Mouse (Mus musculus): ENCODE measurements at regions not wholly inside any gene's neighbourhood (a gene's known extent, or its start where the extent isn't known, plus 50 kb on each side); places are given as distances from the start of the nearest gene placed in this dataset.
A peak's percentile ranks its signal among the peaks of the same experiment; 100 is the strongest.

DNA sequence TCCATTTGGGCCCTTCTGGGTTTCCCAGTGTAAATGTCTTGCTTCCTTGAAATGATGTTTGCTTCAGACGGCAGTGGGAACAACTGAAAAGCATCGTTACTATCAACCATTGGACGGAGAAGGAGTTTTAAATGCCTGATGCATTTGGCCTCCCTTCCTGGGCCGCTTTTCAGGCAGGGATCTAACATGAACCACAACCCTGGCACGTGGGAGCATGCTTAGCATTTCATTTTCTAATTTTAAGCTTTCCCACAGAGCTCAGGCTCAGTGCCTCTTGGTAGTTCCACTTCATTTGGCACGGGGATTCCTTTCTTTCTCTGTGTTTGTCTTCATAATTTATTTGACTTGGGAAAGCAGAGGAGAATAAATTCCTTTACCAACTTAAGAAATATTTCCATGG lies 406.6 kb upstream of the Nbea start:
- no peak for DNase-seq
- intact Hi-C loops (cut with DNase I): no loop called here

DNA sequence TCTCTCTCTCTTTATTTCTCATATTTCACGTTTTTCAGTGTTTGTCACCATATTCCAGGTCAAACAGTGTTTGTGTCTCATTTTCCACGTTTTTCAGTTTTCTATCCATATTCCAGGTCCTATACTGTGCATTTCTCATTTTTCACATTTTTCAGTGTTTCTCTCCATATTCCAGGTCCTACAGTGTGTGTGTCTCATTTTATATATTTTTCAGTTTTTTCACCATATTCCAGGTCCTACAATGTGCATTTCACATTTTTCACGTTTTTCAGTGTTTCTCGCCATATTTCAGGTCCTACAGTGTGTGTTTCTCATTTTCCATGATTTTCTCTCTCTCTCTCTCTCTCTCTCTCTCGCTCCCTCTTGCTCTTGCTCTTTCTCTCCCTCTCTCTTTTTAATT lies 391.9 kb upstream of the Nbea start:
- DNase-seq: no peak
- intact Hi-C loops (cut with DNase I): no loop called here

DNA sequence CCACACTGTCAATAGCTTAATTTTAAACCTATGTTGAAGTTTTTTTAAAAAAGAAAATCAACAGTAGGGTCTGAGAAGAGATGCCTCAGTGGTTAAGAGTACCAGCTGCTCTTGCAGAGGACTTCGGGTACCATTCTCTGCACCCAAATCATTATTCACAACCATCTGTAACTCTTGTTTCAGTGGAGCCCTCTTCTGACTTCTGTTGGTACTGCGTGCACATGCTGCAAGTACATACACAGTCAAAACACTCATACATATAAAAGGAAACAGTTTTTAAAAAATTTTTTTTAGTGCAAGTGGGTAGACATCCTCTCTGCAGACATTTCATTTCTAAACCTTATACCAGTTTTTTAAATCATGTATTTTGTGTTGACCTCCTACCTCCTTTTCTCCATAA lies 352.7 kb upstream of the Nbea start:
- intact Hi-C loops (cut with DNase I): no loop called here
- no peak for DNase-seq

DNA sequence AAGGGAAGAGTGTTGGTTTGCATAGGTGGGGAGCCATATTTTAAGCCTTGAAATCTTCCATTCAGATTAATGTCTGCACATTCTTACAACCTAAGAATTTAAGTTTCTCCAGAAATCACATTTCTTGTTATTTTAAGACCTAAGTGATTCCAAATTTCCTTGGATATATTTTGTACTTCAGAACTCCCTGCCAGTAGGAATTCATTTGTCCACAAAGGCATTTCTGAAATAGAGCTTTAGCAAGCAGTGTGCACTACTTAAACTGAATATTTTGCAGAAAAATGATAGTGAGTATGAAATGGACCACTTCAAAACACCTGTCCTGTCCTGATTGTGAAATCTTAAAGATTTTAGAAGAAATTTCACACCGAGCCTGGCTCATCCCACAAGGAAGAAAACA lies 320.9 kb upstream of the Nbea start:
- intact Hi-C loops (cut with DNase I): no loop called here
- DNase-seq: no peak

DNA sequence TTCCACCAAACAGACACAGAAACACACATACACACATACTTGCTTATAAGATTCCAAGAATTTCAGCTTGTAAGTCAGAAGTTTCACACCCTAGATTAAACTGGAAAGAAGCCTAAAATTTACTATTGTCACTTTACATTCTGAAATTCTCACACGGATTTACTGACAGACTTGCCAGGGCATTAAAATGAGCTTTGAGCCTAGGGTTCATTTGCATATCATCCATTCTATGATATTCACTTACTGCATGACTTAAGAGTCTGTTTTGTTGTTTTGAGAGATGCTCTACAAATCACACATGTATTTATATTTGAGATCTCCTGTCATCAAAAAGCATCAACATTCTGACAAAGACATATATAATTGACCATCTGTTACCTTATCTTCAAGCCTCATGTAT lies 315.8 kb upstream of the Nbea start:
- no peak for DNase-seq
- intact Hi-C loops (cut with DNase I): no loop called here

DNA sequence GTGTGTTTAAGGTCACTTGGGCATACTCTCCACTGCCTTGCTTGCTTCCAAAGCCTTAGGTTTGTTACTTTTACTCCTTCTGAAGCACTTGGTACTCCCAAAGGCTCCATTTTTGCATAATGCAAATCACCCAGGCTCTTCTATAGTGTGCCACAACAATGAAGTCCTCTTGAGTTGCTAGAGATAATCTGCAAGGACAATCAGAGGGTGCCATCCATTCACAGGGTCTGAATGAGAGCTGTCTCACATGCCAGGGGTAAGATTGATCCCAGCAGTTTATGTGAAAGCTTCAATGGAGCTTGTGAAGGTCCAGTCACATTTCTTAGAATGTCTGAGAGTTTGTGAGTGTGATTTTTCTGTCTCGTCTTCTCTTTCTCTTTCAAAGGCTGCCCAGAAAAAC lies 310.4 kb upstream of the Nbea start:
- intact Hi-C loops (cut with DNase I): no loop called here

DNA sequence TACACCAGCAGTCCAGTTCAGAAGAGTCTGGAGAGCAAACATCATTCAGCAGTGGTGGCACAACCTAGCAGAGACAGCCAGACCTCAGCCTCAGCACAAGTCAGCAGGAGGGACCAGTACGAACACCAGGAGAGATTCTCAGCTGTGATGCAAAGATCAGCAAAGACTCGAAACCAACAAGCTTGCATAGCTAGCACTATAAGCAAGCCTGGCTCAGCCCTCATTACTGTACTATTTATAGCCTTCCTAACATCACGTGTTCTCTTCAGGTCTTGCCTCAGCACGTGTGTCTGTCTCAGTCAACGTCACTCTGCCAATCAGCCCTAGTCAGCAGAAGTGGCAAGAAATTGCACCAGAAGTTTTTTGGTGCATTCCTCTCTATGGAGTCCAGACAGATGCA lies 305.7 kb upstream of the Nbea start:
- intact Hi-C loops (cut with DNase I): no loop called here

More for the DNA sequence above, 310.4 kb upstream of the Nbea start:
- no peak for DNase-seq

DNA sequence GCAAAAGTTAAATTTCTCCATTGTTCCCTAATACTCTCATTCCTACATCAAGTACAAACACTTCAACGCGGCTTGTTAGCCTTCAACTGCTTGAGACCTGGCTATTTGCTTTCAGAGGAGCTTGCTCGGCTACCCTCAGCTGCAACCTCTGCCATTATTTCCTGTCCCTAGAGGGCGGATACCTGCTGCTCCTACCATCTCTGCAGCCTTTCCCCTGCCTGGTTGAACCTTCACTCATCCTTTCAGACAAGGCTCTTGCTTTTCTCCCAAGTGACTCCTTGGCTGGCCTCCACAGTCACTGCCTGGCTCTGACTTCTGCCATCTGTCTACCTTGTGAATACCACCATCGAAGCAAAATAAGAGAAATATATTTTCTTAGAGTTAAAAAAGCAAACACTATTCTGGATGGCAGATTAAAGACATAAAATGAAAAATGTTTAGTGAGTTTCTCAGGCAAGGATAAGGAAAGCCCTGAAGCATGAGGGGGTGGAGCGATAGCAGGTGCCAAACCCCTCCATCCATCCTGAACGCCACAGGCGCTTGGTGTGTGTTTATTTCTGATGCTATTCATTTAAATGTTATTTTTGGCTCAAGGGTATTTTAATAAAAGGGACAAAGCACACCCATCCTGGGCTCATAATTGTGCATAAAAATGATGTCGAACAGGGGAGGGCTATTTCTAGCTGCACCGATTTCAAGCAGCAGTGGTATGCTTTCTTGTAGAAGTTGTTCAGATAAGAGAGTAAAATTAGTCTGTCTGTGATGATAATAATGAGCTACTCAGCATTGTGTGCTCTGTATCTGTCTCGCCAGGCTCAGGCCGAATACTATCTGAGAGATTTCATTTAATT lies 302.3 kb upstream of the Nbea start:
- intact Hi-C loops (cut with DNase I): no loop called here
- DNase-seq: no peak

More for the DNA sequence above, 305.7 kb upstream of the Nbea start:
- no peak for DNase-seq

DNA sequence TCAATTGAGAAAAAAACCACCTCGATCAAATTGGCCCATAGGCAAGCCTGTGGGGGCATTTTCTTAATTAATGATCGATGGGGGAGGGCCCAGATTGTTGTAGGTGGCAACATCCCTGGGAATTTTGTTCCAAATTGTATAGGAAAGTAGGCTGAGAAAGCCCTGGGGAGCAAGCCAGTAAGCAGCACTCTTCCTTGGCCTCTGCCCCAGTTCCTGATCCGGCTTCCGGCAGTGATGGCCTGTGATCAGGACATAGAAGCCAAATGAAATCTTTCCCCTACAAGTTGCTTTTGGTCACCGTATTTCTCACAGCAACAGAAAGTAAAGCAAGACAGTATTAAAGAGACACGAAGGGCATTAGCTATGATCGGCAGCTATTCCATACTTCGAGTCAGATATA lies 300.6 kb upstream of the Nbea start:
- intact Hi-C loops (cut with DNase I): no loop called here

DNA sequence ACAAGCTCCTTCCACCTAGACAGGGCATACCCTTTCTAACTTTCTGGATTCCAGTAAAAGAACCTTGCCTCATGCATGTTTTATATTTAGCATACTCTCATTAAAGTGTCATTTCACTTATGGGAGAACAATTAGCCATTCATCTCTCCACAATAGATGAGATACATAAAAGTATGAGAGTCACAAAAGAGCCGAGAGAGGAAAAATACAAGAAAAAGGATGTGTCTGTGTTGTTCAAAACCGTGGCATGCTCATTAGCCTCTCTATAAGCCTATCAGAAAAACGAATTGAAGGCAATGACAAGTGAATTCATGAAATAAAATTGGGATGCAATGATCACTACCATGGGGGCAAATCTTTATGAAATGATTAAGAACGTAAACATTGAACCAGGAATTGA lies 299.9 kb upstream of the Nbea start:
- intact Hi-C loops (cut with DNase I): no loop called here
- no peak for DNase-seq

More for the DNA sequence above, 300.6 kb upstream of the Nbea start:
- no peak for DNase-seq

DNA sequence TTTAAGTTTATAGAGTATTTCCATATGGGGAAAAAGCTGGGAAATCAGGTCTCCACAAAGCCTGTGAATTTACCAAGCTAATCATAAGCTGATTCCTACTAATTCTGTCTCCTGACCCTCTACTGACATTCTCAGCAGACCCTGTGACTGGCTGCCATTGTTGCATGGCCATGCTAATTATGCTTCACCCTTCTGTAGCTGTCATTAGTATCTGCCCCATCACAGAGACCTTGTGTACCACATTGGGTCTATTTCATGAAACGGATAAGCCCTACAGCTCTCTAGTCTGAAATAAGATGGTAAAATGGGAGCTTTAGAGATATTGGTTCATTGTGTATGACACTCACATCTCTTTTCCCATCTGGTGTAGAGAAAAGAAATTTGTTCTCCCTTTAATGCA lies 296.0 kb upstream of the Nbea start:
- intact Hi-C loops (cut with DNase I): no loop called here
- no peak for DNase-seq

DNA sequence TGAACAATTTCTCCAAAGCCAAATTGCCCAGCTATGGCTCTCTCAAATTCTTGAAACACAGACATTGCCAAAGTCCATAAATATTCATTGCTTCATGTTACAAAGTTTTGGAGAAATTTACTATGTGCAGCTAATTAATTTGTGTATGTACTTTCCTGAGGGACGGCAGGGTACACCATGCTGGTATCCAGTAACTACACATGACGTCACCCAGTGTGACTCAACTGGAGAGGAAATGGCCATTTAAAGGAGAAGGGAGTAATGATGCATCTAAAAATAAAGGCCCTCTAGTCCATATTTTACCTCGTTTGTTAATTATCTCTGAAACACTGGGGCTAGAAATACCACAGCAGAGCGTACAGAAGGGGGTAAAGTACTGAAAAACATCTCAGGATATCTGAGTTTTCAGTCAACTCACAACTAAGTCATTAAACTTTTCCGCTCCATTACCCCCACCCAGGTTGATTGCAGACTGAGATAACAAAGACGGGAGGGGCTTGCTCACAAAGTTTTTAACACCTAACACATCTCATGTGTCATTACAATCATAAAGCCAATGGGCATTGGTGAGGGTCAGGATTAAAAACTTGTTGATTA lies 295.1 kb upstream of the Nbea start:
- intact Hi-C loops (cut with DNase I): no loop called here
- DNase-seq: no peak

DNA sequence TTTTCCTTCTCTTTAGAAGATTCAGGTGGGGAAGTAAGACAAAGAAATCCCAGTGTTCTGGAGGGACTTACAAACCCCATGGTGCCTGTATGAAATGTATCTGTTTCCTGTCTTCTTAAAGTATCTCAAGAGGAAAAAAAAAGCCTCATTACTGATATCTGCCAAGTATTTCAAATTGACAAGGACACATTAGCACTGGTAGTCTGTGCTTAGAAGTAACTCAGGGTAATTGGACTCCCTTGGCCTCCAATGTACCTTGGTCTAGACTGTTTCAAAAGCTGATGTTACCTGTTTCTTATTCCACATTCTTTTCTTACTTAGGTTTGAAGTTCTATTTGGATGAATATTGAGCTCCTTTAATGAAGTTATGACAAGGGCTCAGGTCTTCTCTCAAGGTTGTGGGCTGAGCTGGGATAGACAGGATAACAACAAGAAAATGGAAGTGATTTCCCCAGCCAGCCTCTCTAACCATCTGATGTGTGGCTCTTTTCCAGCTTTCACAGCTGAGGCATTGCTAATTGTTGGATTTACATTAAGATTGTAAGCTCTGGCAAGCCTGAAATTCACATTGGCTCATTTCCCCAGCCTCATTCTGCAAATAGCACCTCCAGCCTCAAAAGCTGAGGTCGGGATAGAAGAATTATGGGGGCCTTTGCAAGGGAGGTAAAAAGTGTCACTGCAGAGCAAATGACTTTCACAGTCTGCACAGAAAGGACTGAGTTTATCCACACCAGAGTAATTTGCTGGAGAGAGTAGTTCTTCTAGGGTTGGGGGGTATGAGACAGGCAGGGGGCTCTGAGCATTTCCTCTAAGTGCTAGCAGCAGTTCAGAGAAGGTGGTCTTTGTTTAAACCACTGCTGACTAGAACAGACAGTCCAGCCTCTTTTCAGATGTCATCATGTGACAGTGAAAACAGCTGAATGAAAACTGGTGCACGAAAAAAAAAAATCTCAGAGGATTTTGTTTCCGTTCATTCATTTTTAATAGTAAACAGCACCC lies 292.3 kb upstream of the Nbea start:
- intact Hi-C loops (cut with DNase I): no loop called here
- DNase-seq: no peak

DNA sequence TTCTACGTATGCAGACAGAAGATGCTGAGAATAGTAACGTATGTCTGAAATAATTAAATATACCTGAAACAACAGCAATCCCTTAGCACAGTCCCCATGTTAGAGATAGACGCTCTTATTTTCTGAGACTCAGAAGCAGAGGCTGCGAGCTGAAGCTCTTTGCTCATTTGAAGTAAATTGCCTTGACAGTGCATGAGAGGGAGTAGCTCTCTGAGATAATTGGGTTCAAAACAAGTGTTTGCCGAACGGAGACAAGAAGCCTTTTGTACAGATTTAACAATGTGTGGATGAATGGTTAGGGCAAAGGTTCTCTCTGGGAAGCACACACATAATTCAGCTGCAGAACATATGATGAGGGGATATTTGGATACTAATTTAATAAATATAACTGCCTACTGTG lies 289.1 kb upstream of the Nbea start:
- intact Hi-C loops (cut with DNase I): no loop called here
- no peak for DNase-seq

DNA sequence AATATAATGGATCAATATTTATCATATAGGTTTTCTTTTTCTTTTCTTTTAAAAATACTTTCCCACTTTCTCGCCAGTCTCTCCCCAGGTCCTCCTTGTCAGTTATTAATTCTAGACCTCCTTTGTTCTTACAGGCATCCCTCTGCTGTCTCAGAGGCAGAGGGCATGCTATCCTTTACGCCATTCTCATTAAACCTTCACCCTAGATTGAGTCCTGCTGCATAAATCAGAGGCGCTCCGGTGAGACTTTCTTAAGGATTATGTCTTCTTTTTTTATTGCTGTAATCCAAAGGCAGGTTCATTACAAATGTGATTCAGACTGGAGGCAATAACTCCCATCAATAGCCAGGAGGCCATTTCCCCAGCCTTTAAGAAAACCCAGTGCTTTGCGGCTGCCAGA lies 288.3 kb upstream of the Nbea start:
- intact Hi-C loops (cut with DNase I): no loop called here
- DNase-seq: no peak

DNA sequence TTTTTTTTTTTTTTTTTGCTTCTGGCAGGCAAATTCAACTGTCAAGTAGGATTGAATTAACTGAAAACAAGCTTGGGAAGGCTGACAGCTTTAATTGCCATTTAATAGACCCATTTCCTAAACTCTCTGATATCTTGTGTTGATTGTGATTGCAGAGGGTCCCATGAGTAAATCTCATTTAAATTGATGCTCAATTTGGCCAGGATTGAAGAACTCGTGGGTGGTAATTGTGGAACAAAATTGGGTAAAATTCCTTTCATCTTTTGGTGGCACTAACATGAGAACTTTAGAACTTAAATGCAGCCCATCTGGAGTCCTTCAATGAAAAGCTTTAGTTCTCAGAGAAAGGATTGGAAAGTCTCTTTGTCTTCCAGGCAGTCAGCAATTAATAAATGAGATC lies 287.7 kb upstream of the Nbea start:
- no peak for DNase-seq

DNA sequence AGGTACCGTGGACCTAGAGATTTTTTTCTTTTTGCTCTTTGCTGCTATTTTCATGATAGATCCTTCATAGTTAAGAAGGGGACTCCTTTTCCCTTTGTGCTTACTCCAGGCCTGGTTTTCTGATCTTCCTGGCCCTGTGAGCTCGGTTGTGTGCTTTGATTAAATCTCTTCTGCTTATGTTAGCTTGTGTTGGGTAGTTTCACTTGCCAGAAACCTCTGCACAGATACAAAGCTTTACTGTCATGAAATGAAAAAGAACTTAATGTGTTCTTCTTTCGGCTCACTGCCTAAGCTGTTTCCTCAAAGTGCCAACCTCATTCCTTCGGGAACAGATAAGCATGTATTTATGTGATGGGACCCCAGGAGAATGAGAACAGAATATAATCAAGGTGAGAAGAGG lies 274.1 kb upstream of the Nbea start:
- intact Hi-C loops (cut with DNase I): no loop called here
- no peak for DNase-seq

More for the DNA sequence above, 287.7 kb upstream of the Nbea start:
- intact Hi-C loops (cut with DNase I): no loop called here

DNA sequence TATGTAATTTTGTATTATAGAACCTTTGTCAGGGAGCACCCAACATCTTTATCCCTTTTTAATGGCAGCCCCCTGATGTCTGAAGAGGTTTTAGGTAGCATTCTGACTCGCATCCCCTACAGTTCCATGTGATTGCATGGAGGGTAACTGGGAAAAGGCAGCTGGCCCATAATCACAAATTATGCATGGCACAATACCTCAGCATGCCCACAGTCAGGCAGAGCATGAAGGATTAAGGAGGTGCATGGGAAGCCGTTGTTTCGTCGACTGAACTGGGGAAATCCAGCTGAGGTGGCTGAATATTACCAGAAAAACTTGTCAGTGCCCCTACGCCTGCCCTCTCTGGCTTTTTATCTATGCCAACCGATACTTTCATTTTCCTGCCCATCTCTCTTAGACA lies 272.8 kb upstream of the Nbea start:
- no peak for DNase-seq
- intact Hi-C loops (cut with DNase I): no loop called here

DNA sequence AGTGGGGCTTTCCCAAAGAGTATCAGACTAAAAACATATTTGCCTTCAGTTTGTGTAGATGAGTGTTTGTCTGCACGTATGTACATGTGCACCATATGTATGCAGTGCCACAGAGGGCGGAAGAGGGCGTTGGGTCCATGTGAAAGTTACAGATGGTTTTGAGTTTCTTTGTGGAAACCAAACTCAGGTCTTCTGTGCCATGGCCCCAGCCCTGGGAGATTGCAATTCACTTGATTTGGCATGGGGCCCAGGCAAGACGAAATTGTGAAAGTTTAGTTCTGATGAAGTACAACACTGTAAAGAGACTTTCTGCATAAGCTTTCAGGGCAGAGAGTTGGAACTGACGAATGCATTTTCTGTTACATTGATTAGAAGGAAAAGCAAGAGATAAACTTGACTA lies 255.4 kb upstream of the Nbea start:
- intact Hi-C loops (cut with DNase I): no loop called here
- no peak for DNase-seq

DNA sequence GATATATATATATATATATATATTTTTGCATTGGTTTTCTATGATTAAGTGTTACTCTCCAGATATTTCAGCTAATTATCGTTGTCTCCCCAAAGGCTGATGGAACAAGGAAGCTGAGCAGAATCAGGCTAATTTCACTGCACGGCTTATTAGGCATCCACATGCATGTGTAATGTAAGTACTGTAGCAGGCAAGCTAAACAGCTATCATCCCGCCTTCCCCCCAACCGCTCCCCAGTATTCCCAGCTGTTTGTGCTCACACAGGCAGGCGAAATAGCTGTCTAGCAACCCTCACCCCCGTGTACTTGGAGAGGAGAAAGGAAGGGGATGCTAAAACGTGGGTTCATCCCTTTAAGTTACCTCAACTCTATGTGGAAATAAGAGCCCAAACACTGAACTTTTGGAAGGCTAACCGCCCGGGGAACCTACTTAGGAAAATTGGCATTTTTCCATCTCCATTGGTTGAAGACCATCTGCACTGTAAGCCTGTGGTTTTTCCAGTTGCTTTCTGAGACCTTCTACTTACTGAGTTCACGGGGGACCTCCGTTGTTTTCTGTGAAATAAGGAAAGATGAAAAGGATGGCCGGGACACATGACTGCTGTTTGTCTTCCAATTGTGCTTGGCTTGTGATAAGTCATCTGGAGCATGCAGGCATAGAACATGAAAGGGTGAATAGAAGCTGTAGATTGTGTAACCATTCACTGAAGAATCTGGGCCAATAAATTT lies 254.7 kb upstream of the Nbea start:
- DNase-seq: no peak
- intact Hi-C loops (cut with DNase I): no loop called here

DNA sequence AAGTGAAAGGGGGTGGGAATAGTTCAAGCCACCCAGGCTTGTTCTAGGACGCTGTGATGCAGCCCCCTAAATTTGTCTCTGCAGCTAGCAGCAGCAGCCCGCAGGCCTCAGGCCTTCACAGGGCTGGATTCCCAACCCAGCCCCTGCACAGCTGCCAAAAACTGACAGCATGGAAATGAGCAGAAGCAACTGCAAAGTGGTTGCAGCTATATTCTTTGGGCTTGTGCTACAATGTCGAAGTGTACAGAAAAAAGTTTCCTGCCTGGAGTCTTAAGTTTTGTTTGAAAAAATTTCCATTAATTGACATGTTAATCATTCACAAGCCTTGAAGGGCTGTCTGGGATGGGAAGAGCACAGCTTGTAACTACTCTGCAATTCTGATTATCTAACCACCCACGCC lies 253.6 kb upstream of the Nbea start:
- peak in 1 of 2 experiments; percentile 5 for DNase-seq
- intact Hi-C loops (cut with DNase I): no loop called here
